Comparison of ENCODE assay signal across 22 mouse cellular contexts in genomic region chr11:89073541-89073940, GRCm38 (mm10). TPM values are rescaled to one million over a fixed set of nuclear protein-coding genes. Genes with fewer than 3 reads are reported as not detected.
"Had no signal": no experiment of that assay in that cellular context is flagged by ENCODE, and none has a peak within 500 bp of the region (broad histone marks: within the 10 kb centered on the region; RNA-seq: fewer than 3 reads in every experiment).

Gene Gm525 (plus strand): TSS chr11:89073841.

- ATAC-seq: liver, embryonic 12.5 days; midbrain, embryonic 16.5 days had no signal

- H3K36me3 ChIP-seq: liver, embryonic 12.5 days; midbrain, embryonic 10.5 days; midbrain, embryonic 12.5 days; neural tube, embryonic 13.5 days; neural tube, embryonic 15.5 days had no signal

- DNase-seq: lung, adult 18-20 months; lung, embryonic 14.5 days; lung, postnatal 10 days; lung, postnatal 4 days; midbrain, embryonic 14.5 days; retina, postnatal 1 day; right cerebral cortex, adult 18-20 months; right cerebral cortex, postnatal 25 days; right cerebral cortex, postnatal 4 days; spleen, adult 18-20 months had no signal

- H3K4me3 ChIP-seq: liver, embryonic 12.5 days; midbrain, embryonic 10.5 days; midbrain, embryonic 12.5 days; myocyte; neural tube, embryonic 13.5 days; neural tube, embryonic 15.5 days had no signal

- H3K9me3 ChIP-seq: liver, embryonic 12.5 days; midbrain, embryonic 10.5 days; midbrain, embryonic 12.5 days; neural tube, embryonic 13.5 days; neural tube, embryonic 15.5 days had no signal

- H3K27ac ChIP-seq: liver, embryonic 12.5 days; liver, embryonic 14.5 days; midbrain, embryonic 10.5 days; midbrain, embryonic 12.5 days; neural tube, embryonic 13.5 days; neural tube, embryonic 15.5 days had no signal

- H3K27me3 ChIP-seq: midbrain, embryonic 12.5 days; neural tube, embryonic 13.5 days; neural tube, embryonic 15.5 days had no signal

- H3K4me2 ChIP-seq: liver, embryonic 12.5 days; lung, embryonic 14.5 days; midbrain, embryonic 12.5 days; neural tube, embryonic 13.5 days; neural tube, embryonic 15.5 days had no signal

- H3K4me1 ChIP-seq: liver, embryonic 12.5 days; neural tube, embryonic 13.5 days; neural tube, embryonic 15.5 days had no signal

- H3K9ac ChIP-seq: liver, embryonic 12.5 days; liver, embryonic 14.5 days; lung, embryonic 14.5 days; midbrain, embryonic 12.5 days; neural tube, embryonic 15.5 days had no signal

RNA-seq across cellular contexts. Expression of gene Gm525, which starts in this region (rescaled TPM):
- total RNA-seq: megakaryocyte, adult 5-6 weeks; megakaryocyte-erythroid progenitor cell, adult 5-6 weeks had no signal
- polyA plus RNA-seq: liver, embryonic 12.5 days; liver, embryonic 14.5 days; lung, embryonic 14.5 days; midbrain, embryonic 10.5 days; midbrain, embryonic 12.5 days; midbrain, embryonic 14.5 days; midbrain, embryonic 16.5 days; myocyte; neural tube, embryonic 11.5 days; neural tube, embryonic 13.5 days; neural tube, embryonic 15.5 days; small intestine, adult 2 months had no signal
